Mouse (Mus musculus) small intestine, adult 10 weeks (tissue): Measurements from ENCODE around the gene Lrrc4. TPM values are rescaled to one million over a fixed set of nuclear protein-coding genes. Genes with fewer than 3 reads are reported as not detected.

Source experiments
- polyA plus RNA-seq: library from polyadenylated mRNA; stranded (reverse); fragments of 350-450 nt; fragmentation: Illumina TruSeq; extraction: RNeasy Lipid Tissue Mini Kit (QIAGEN cat#74804); gene quantifications from one replicate; pipeline ENCODE4 v1.2.3, GENCODE M21; 2014; ENCODE audit warnings: low replicate concordance

Lrrc4 gene
- polyA plus RNA-seq = 0.19 TPM

DNA sequence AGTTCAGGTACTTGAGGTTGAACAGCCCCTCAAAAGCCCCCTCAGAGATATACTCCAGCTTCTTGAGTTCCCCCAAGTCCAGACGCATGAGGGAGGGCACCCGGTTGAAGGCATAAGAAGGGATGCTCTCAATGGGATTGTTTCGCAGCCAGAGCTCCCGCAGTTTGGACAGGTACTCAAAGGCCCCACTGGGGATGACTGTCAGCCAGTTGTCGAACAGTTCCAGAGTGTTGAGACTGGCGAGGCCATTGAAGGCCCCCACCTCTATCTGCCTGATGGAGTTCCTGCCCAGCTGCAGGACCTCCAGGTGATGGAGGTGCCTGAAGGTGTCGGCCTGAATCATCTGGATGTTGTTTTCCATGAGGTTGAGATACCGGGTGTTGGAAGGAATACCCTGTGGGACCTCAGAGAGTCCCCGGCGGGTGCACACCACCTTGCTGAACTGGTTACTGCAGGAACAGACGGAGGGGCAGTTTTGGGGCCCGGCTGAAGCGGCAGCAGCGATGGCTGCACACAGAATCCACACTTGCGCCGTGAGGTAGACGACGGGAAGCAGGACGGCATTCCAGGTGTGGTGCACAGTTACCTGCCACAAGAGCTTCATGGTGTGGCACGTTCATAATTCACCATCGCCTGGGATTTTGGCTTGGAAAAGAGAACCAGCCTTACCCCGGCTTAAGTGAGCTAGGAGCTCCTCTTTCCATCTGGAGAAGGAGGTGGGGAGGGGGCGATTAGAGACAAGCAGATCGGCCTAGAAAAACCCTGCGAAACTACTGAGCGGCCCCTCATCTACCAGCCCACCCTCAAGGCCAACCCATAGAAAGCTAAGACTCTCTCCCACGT, at the start of gene Lrrc4:
Lrrc4 (minus strand) TSS at position 737 of the 843 bp plus-strand sequence.

Other genes starting within 250 kb of the Lrrc4 start
- 0.82 TPM for gene Lep, start 228.5 kb upstream of the Lrrc4 start, polyA plus RNA-seq